Mouse (Mus musculus): ENCODE measurements around the gene Xpc. TPM values are rescaled to one million over a fixed set of nuclear protein-coding genes. Genes with fewer than 3 reads are reported as not detected.

The Xpc gene
- polyA plus RNA-seq, 1 experiment from 2014 or later, result 15.8 TPM

DNA sequence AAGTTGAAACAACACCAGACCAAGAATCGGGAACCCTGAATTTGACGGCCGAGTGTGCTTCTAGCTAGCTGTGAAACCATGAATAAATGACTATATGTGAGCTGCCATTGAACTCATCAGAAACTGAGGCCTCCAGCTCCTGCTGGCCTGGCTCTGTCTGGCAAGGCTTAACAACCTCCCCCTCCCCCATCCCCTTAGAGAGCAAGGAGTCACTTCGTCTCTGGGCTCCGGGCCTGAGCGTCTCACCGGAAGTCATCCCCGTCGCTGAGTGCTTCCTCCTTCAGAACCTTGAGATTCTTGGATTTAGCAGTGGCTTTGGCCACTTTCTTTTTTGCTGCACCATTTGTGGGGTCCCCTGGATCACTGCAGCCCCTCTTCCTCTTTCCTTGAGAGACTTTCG is 5.5 kb downstream of the Xpc start:
- 80% methylated on average over 10 of the region's 10 CpGs for WGBS
- H3K36me3 ChIP-seq (ENCODE audit: control insufficient read depth, insufficient read depth, low read length), result peaks cover 15% of the 10 kb centered on the region
- ATAC-seq, result no peak

DNA sequence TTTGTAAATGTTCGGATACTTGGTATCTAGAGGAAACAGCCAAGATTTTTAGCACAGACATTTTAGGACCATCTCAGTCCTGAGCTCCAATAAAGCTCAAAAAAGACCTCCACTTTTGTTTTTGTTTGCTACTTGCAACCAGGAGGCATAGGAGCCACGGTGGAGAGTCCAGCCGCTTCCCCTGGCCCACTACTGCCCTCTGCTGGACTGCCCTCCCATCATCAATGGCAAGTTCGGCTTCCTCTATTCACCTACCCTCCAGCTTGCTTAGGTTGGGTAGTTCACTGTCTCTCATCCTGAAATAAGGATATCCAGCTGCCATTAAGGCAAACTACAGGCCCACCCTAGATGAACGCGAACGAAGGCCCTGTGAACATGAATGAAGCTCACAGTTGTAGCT is 6.4 kb downstream of the Xpc start:
- Histone ChIP-seq H3K4me1 (ENCODE audit: control insufficient read depth, insufficient read depth, low read depth, low read length) (no peaks in the 10 kb centered on the region), H3K9me3 (ENCODE audit: control insufficient read depth, low read length) (no peaks in the 10 kb centered on the region), H3K27me3 (replicated peaks; ENCODE audit: control insufficient read depth, insufficient read depth, low read length) (no peaks in the 10 kb centered on the region), H3K4me3 (ENCODE audit: low read length) (no peak overlapping the region), H3K36me3 (ENCODE audit: control insufficient read depth, insufficient read depth, low read length) (peaks cover 23% of the 10 kb centered on the region), H3K27ac (ENCODE audit: low read depth, low read length) (no peak overlapping the region), H3K4me2 (ENCODE audit: low read length) (no peak overlapping the region), H3K9ac (ENCODE audit: low read depth, low read length) (no peak overlapping the region)
- ATAC-seq, result no peak
- WGBS, result 40% methylated on average over 7 of the region's 7 CpGs

More for the DNA sequence above, 5.5 kb downstream of the Xpc start:
- Histone ChIP-seq H3K9ac (ENCODE audit: low read depth, low read length) (no peak overlapping the region), H3K9me3 (ENCODE audit: control insufficient read depth, low read length) (no peaks in the 10 kb centered on the region), H3K4me3 (ENCODE audit: low read length) (no peak overlapping the region), H3K4me2 (ENCODE audit: low read length) (no peak overlapping the region), H3K4me1 (ENCODE audit: control insufficient read depth, insufficient read depth, low read depth, low read length) (peaks cover 7% of the 10 kb centered on the region), H3K27ac (ENCODE audit: low read depth, low read length) (no peak overlapping the region), H3K27me3 (replicated peaks; ENCODE audit: control insufficient read depth, insufficient read depth, low read length) (no peaks in the 10 kb centered on the region)

- ATAC-seq, result no peak
- no peaks in the 10 kb centered on the region for H3K9me3 ChIP-seq (ENCODE audit: control insufficient read depth, low read length)
- no peak overlapping the region for H3K27ac ChIP-seq (ENCODE audit: low read depth, low read length)
- H3K9ac ChIP-seq (ENCODE audit: low read depth, low read length), result no peak overlapping the region
- no peaks in the 10 kb centered on the region for H3K4me1 ChIP-seq (ENCODE audit: control insufficient read depth, insufficient read depth, low read depth, low read length)
- no peaks in the 10 kb centered on the region for H3K27me3 ChIP-seq (replicated peaks; ENCODE audit: control insufficient read depth, insufficient read depth, low read length)
- no peak overlapping the region for H3K4me3 ChIP-seq (ENCODE audit: low read length)
- peaks cover 36% of the 10 kb centered on the region for H3K36me3 ChIP-seq (ENCODE audit: control insufficient read depth, insufficient read depth, low read length)
- H3K4me2 ChIP-seq (ENCODE audit: low read length), result no peak overlapping the region
- 97% methylated on average over 3 of the region's 3 CpGs for WGBS
Observed at GRCm38 (mm10) chr6:91508041-91508440, 7.6 kb downstream of the Xpc start.

- Histone ChIP-seq H3K36me3 (ENCODE audit: control insufficient read depth, insufficient read depth, low read length) (peaks cover 43% of the 10 kb centered on the region), H3K4me2 (ENCODE audit: low read length) (no peak overlapping the region), H3K27ac (ENCODE audit: low read depth, low read length) (no peak overlapping the region), H3K4me1 (ENCODE audit: control insufficient read depth, insufficient read depth, low read depth, low read length) (no peaks in the 10 kb centered on the region), H3K4me3 (ENCODE audit: low read length) (no peak overlapping the region), H3K9ac (ENCODE audit: low read depth, low read length) (no peak overlapping the region), H3K27me3 (replicated peaks; ENCODE audit: control insufficient read depth, insufficient read depth, low read length) (no peaks in the 10 kb centered on the region), H3K9me3 (ENCODE audit: control insufficient read depth, low read length) (no peaks in the 10 kb centered on the region)
- no peak for ATAC-seq
- WGBS, result 93% methylated on average over 5 of the region's 5 CpGs
Observed at GRCm38 (mm10) chr6:91506036-91506435, 9.7 kb downstream of the Xpc start.

DNA sequence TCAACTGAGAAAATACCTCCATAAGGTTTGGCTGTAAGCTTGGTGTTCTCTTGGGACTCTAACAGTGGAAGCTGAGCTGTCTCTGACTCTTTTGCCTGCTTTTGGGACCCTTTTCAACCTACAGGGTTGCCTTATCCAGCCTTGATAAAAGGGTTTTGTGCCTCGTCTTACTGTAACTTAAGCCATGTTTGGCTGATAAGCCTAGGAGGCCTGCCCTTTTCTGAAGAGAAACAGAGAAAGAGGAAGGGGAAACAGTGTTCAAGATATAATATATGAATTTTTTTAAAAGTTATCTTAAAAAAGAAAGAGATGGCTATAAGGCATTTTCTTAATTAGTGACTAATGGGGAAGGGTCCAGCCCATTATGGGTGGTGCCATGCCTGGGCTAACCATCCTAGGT is 12.4 kb downstream of the Xpc start:
- no peak overlapping the region for H3K27ac ChIP-seq (ENCODE audit: low read depth, low read length)
- H3K4me1 ChIP-seq (ENCODE audit: control insufficient read depth, insufficient read depth, low read depth, low read length), result no peaks in the 10 kb centered on the region
- no peak overlapping the region for H3K9ac ChIP-seq (ENCODE audit: low read depth, low read length)
- H3K4me3 ChIP-seq (ENCODE audit: low read length), result no peak overlapping the region
- ATAC-seq, result no peak
- H3K36me3 ChIP-seq (ENCODE audit: control insufficient read depth, insufficient read depth, low read length), result peaks cover 70% of the 10 kb centered on the region
- no peaks in the 10 kb centered on the region for H3K27me3 ChIP-seq (replicated peaks; ENCODE audit: control insufficient read depth, insufficient read depth, low read length)
- 96% methylated on average over 1 of the region's 1 CpGs for WGBS
- no peak overlapping the region for H3K4me2 ChIP-seq (ENCODE audit: low read length)
- H3K9me3 ChIP-seq (ENCODE audit: control insufficient read depth, low read length), result no peaks in the 10 kb centered on the region

DNA sequence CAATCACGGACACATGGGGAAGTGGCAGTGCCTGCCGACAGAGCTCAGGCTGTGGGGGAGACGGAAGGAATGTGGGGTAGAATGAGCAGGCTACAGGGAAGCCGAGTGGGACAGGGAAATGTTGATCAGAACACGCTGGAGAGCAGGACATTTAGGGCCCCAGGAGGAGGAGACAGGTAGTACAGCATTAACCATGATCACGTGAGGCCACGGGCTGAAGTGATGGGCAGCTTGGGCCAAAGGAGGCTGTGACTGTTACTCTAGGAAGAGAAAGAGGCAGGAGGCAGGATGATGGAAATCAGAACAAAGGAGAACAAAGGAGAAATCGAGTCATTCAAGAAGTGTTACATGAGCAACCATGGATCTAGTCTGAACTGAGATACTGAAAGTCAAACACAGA is 21.2 kb downstream of the Xpc start:
- no peak overlapping the region for H3K9ac ChIP-seq (ENCODE audit: low read depth, low read length)
- no peaks in the 10 kb centered on the region for H3K4me1 ChIP-seq (ENCODE audit: control insufficient read depth, insufficient read depth, low read depth, low read length)
- no peaks in the 10 kb centered on the region for H3K27me3 ChIP-seq (replicated peaks; ENCODE audit: control insufficient read depth, insufficient read depth, low read length)
- no peaks in the 10 kb centered on the region for H3K9me3 ChIP-seq (ENCODE audit: control insufficient read depth, low read length)
- no peak overlapping the region for H3K27ac ChIP-seq (ENCODE audit: low read depth, low read length)
- ATAC-seq, result no peak
- WGBS, result 86% methylated on average over 8 of the region's 8 CpGs
- peaks cover 45% of the 10 kb centered on the region for H3K36me3 ChIP-seq (ENCODE audit: control insufficient read depth, insufficient read depth, low read length)
- H3K4me2 ChIP-seq (ENCODE audit: low read length), result no peak overlapping the region
- H3K4me3 ChIP-seq (ENCODE audit: low read length), result no peak overlapping the region

GRCm38 (mm10) chr6:91493053-91493452 is 22.6 kb downstream of the Xpc start:
- no peaks in the 10 kb centered on the region for H3K27me3 ChIP-seq (replicated peaks; ENCODE audit: control insufficient read depth, insufficient read depth, low read length)
- H3K9ac ChIP-seq (ENCODE audit: low read depth, low read length), result no peak overlapping the region
- H3K27ac ChIP-seq (ENCODE audit: low read depth, low read length), result no peak overlapping the region
- no peaks in the 10 kb centered on the region for H3K4me1 ChIP-seq (ENCODE audit: control insufficient read depth, insufficient read depth, low read depth, low read length)
- ATAC-seq, result no peak
- H3K4me3 ChIP-seq (ENCODE audit: low read length), result no peak overlapping the region
- peaks cover 36% of the 10 kb centered on the region for H3K36me3 ChIP-seq (ENCODE audit: control insufficient read depth, insufficient read depth, low read length)
- no peaks in the 10 kb centered on the region for H3K9me3 ChIP-seq (ENCODE audit: control insufficient read depth, low read length)
- H3K4me2 ChIP-seq (ENCODE audit: low read length), result no peak overlapping the region
- WGBS, result 89% methylated on average over 10 of the region's 10 CpGs

DNA sequence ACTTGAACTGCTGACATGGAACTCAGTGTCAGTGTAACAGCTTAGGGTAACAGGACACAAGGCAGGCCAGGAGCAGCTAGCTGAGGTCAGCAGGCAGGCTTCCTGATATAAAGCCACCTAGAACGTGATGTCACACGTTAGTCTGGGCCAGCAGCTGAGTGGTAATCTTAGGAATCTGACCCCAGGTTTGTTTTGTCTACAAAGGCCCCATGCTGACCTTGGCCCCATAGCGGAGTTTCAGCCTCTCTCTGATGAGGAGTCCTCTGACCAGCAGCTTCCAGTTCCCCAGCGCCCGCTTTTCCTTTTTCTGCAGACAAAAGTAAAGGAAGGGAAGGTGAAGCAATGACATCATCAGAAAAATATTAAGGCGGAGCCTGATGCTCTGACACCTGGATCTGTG is 24.7 kb downstream of the Xpc start:
- Histone ChIP-seq H3K9me3 (ENCODE audit: control insufficient read depth, low read length) (no peaks in the 10 kb centered on the region), H3K27ac (ENCODE audit: low read depth, low read length) (no peak overlapping the region), H3K4me1 (ENCODE audit: control insufficient read depth, insufficient read depth, low read depth, low read length) (no peaks in the 10 kb centered on the region), H3K9ac (ENCODE audit: low read depth, low read length) (no peak overlapping the region), H3K36me3 (ENCODE audit: control insufficient read depth, insufficient read depth, low read length) (peaks cover 39% of the 10 kb centered on the region), H3K4me2 (ENCODE audit: low read length) (no peak overlapping the region), H3K4me3 (ENCODE audit: low read length) (no peak overlapping the region), H3K27me3 (replicated peaks; ENCODE audit: control insufficient read depth, insufficient read depth, low read length) (no peaks in the 10 kb centered on the region)
- 75% methylated on average over 6 of the region's 6 CpGs for WGBS
- no peak for ATAC-seq

DNA sequence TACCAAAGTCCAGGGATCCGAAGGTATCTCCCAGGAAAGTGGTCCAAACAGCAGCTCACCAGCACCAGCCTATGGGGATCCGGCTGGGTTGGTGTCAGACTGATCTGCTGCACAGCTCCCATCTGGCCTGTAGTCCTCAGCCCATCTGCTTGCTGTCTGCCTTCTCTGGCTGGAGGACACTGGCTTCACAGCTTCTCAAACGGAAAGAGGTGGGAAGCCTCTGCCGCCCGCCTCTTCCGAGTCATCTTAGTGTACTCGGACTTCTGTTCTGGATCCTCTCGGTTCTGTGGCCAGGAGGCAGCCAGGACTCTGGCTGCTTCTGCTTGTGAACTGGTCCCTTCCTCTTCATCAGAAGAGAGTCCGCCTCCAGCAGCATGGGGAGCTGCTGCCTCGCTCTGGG is 25.8 kb downstream of the Xpc start:
- Histone ChIP-seq H3K9ac (ENCODE audit: low read depth, low read length) (no peak overlapping the region), H3K27ac (ENCODE audit: low read depth, low read length) (no peak overlapping the region), H3K9me3 (ENCODE audit: control insufficient read depth, low read length) (no peaks in the 10 kb centered on the region), H3K4me2 (ENCODE audit: low read length) (no peak overlapping the region), H3K36me3 (ENCODE audit: control insufficient read depth, insufficient read depth, low read length) (peaks cover 39% of the 10 kb centered on the region), H3K4me1 (ENCODE audit: control insufficient read depth, insufficient read depth, low read depth, low read length) (no peaks in the 10 kb centered on the region), H3K4me3 (ENCODE audit: low read length) (no peak overlapping the region), H3K27me3 (replicated peaks; ENCODE audit: control insufficient read depth, insufficient read depth, low read length) (no peaks in the 10 kb centered on the region)
- no peak for ATAC-seq
- WGBS, result 82% methylated on average over 10 of the region's 10 CpGs

Data from hindbrain, embryonic 16.5 days (tissue).